Mouse (Mus musculus) ES-E14 (cell line): Measurements from ENCODE around the gene Timm50. TPM values are rescaled to one million over a fixed set of nuclear protein-coding genes. Genes with fewer than 3 reads are reported as not detected.

Source experiments
- DNase-seq: peaks from one replicate; pipeline ENCODE4 v3.0.0-alpha.2; 2013; ENCODE audit warnings: low read depth, low spot score
- H3K27ac ChIP-seq: 2 replicates; pipeline ENCODE4 v1.5.1; 2012; ENCODE audit warnings: low read depth, mild to moderate bottlenecking, low read length, moderate library complexity, mixed read lengths; ENCODE audit not compliant: poor library complexity, insufficient read depth, severe bottlenecking
- H3K36me3 ChIP-seq: 2 replicates; pipeline ENCODE4 v1.6.1; 2012; ENCODE audit warnings: mild to moderate bottlenecking, low read length, moderate library complexity, mixed read lengths; ENCODE audit not compliant: control insufficient read depth, poor library complexity, insufficient read depth, severe bottlenecking
- H3K4me1 ChIP-seq, 2 experiments: fragments of 150-350 bp in 1 of 2; sonication (generic) in 1 of 2; 2 replicates each; pipeline ENCODE4 v1.6.1; 2012; ENCODE audit warnings: low read length in 2 of 2, mild to moderate bottlenecking in 1 of 2, mixed read lengths in 1 of 2; ENCODE audit not compliant: control insufficient read depth in 2 of 2, insufficient read depth in 2 of 2, poor library complexity in 1 of 2
- H3K4me3 ChIP-seq, 2 experiments: fragments of 150-350 bp in 1 of 2; sonication (generic) in 1 of 2; 2 replicates each; pipeline ENCODE4 v1.5.1; 2012; ENCODE audit warnings: low read length in 2 of 2, low read depth in 1 of 2, mild to moderate bottlenecking in 1 of 2, mixed read lengths in 1 of 2; ENCODE audit not compliant: insufficient read depth in 1 of 2, poor library complexity in 1 of 2, severe bottlenecking in 1 of 2
- H3K9ac ChIP-seq: 2 replicates; pipeline ENCODE4 v1.6.1; 2012; ENCODE audit warnings: low read depth, mild to moderate bottlenecking, low read length, mixed read lengths; ENCODE audit not compliant: poor library complexity, insufficient read depth, severe bottlenecking
- H3K9me3 ChIP-seq: fragments of 150-350 bp; sonication (generic); 2 replicates; pipeline ENCODE4 v1.6.1; 2012; ENCODE audit warnings: low read depth, mild to moderate bottlenecking, low read length; ENCODE audit not compliant: control insufficient read depth, insufficient read depth
- CHD2 ChIP-seq: IDR thresholded peaks from 2 replicates; pipeline ENCODE4 v1.6.1; 2014; ENCODE audit warnings: mild to moderate bottlenecking, low read depth, low read length, inconsistent platforms
- HCFC1 ChIP-seq: IDR thresholded peaks from 2 replicates; pipeline ENCODE4 v1.6.1; 2012; ENCODE audit warnings: low read length, inconsistent platforms, borderline replicate concordance; ENCODE audit not compliant: insufficient read depth
- MAFK ChIP-seq: IDR thresholded peaks from 2 replicates; pipeline ENCODE4 v1.6.1; 2014; ENCODE audit warnings: mild to moderate bottlenecking, low read depth, low read length, inconsistent platforms; ENCODE audit not compliant: insufficient read depth
- ZC3H11A ChIP-seq: IDR thresholded peaks from 2 replicates; pipeline ENCODE4 v1.6.1; 2012; ENCODE audit warnings: low read depth, mild to moderate bottlenecking, inconsistent platforms, low read length, borderline replicate concordance
- ZNF384 ChIP-seq: IDR thresholded peaks from 2 replicates; pipeline ENCODE4 v1.6.1; 2012; ENCODE audit warnings: low read depth, low read length, inconsistent platforms
- in situ Hi-C, 2 experiments: fragments of 600-800 bp; cut with MboI; formaldehyde crosslinking; loops; one replicate each; pipeline ENCODE4 v1.15.1; 2025; ENCODE audit warnings: low sequenced_read_pairs in 2 of 2, inconsistent platforms in 1 of 2; ENCODE audit not compliant: unreplicated experiment in 2 of 2
- total RNA-seq: library from RNA; depleted of rRNA; stranded (reverse); fragments of 300-350 nt; gene quantifications from 2 replicates; pipeline ENCODE4 v1.2.3, GENCODE M21; 2012

Gene Timm50
- total RNA-seq, 1 experiment, result 124 TPM

DNA sequence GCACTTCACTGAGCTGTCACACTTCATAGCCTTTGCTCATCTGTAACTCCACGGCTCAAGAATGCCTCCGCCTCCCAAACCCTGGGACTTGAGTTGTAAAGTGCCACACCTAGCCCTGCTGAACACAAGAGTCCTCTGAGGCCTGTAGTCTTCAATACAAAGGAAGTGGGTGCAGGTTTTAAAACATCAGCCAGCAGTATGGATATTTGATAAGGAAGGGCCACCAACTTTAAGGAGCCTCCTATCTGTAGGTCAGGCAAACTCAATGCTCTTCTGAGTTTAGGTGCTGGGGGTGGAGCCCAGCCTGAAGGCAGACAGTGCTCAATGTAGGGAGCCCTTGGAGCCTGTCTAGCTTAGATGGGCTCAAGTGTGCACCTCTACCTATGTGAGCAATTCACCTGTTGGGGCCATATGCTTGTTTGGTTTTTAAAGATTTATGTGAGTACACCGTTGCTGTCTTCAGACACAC lies 42.3 kb upstream of the Timm50 start:
- TF ChIP-seq ZC3H11A (no peak), CHD2 (0 out of 2 replicates have a peak, but pooled peaks have one; percentile 15)
- peaks cover 5 to 7% of the 10 kb centered on the region in 2 experiments; a peak in 2 of 4 replicates for H3K4me1 ChIP-seq
- H3K9me3 ChIP-seq, result no peaks in the 10 kb centered on the region
- in situ Hi-C loops, result no loop called here
- peaks cover 34% of the 10 kb centered on the region for H3K36me3 ChIP-seq
- H3K27ac ChIP-seq, result no peak overlapping the region
- DNase-seq, result no peak
- H3K9ac ChIP-seq, result no peak overlapping the region
- no peak overlapping the region for H3K4me3 ChIP-seq

- in situ Hi-C loops, result no loop called here
- Histone ChIP-seq H3K9me3 (no peaks in the 10 kb centered on the region), H3K9ac (peak overlapping the region; percentile 7; the same call in 1 of the 2 replicates), H3K4me3 (no peak overlapping the region), H3K36me3 (peaks cover 34% of the 10 kb centered on the region), H3K4me1 (peaks cover 5 to 7% of the 10 kb centered on the region in 2 experiments; a peak in 2 of 4 replicates), H3K27ac (no peak overlapping the region; the same call in 1 of the 2 replicates)
- TF ChIP-seq ZNF384 (no peak), MAFK (no peak)
- DNase-seq, result no peak
Observed at GRCm38 (mm10) chr7:28353267-28353666, 41.4 kb upstream of the Timm50 start.

DNA sequence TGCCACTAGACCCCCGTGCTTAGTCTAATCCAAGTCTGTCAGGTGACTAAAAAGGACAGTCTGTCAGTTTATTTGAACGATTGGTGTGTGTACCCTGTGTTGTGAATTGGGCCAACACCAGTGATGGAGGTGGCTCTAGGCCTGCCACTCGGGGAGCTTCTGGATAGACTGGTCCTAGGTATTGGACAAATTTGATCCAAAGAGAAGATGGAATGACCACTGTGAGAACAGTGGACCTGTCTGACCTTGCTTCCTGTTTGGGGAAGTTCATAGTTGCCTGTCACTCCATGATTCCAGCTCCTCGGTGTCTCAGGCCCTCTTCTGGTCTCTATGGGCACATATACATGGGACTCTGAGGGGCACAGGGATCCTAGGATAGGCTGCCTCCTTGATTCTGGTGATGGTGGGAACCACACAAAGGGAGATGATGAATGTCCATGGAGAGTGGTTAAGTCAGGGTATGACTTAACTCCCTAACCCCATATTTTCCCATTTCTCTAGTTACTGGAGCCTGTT lies 39.9 kb upstream of the Timm50 start:
- peaks cover 5% of the 10 kb centered on the region in 2 experiments; a peak in 2 of 4 replicates for H3K4me1 ChIP-seq
- no peak for DNase-seq
- peak overlapping the region; percentile 91 to 100 for H3K4me3 ChIP-seq
- peak overlapping the region; percentile 100 for H3K9ac ChIP-seq
- TF ChIP-seq MAFK (no peak), HCFC1 (0 out of 2 replicates have a peak, but pooled peaks have one; percentile 25)
- no peak overlapping the region for H3K27ac ChIP-seq
- peaks cover 34% of the 10 kb centered on the region for H3K36me3 ChIP-seq
- no peaks in the 10 kb centered on the region for H3K9me3 ChIP-seq
- in situ Hi-C loops, result no loop called here

DNA sequence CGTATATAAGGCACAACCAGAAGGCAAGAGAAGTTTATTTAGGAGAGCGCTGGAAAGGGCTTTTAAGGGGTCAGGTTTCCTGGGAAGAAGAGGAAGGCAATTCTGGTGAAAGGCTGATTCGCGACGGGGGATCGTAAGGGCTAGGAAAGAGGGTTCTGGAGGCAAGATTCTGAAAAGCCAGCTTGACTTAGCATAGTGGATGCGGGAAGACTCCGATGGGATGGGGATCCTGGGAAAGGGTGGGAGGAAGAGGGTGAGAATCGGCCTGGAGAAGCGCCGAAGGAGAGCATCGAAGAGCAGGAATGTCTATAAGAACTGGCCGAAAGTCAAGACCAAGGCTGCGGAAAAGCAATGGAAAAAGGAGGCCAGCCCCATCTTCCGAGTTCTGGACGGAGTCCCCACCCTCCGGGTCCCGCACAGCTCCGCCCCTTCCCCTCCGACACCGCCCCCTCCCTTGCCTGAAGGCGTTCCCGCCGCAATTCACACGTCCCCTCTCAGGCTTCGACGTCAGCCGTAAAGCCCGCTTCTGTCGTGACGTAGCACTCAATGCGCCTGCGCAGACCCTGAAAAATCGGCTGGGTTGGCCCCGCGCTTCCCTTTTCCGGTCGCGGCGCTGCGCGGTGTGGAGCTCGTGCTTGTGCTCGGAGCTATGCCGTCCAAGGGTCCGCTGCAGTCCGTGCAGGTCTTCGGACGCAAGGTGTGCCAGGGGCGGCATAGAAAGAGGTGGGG lies 38.4 kb upstream of the Timm50 start, which contains the start of gene Rps16:
Gene Rps16, plus strand, starts transcription at position 498 of the 729 bp plus-strand sequence.
- peak; percentile 93 for DNase-seq
- H3K36me3 ChIP-seq, result peaks cover 34% of the 10 kb centered on the region
- H3K9ac ChIP-seq, result peak within 1 kb of the TSS; percentile 100
- TF ChIP-seq ZC3H11A, result no peak
- TF ChIP-seq CHD2, result no peak
- TF ChIP-seq ZNF384, result no peak
- TF ChIP-seq HCFC1, result no peak; the same call in 1 of the 2 replicates
- no peak for TF ChIP-seq MAFK
- in situ Hi-C loops, result no loop called here
- peak within 1 kb of the TSS; percentile 89 for H3K27ac ChIP-seq
- peak within 1 kb of the TSS; percentile 91 to 100 for H3K4me3 ChIP-seq
- peaks cover 5% of the 10 kb centered on the region in 2 experiments; a peak in 2 of 4 replicates for H3K4me1 ChIP-seq
- no peaks in the 10 kb centered on the region for H3K9me3 ChIP-seq

DNA sequence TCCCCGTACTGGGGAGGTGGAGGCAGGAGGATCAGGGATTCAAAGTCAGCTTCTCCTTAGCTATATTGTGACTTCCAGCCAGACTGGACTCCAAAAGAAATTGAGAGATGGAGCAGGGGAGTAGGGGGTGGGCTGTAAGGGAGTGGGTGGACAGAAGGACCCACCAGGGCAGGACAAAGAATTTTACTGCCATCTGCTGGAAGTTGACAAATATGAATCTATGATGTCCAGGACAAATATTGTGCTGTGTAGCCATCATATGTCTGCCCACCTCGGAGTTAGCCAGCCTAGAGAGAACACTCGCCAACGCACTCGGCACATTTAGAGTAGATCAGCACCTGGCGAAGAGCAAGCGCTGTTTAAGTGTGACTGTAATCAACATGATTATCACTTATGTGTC lies 36.7 kb upstream of the Timm50 start:
- peaks cover 3 to 5% of the 10 kb centered on the region in 2 experiments; a peak in 2 of 4 replicates for H3K4me1 ChIP-seq
- H3K4me3 ChIP-seq, result no peak overlapping the region
- H3K27ac ChIP-seq, result no peak overlapping the region
- H3K9ac ChIP-seq, result no peak overlapping the region
- no peak for DNase-seq
- peaks cover 23% of the 10 kb centered on the region for H3K36me3 ChIP-seq
- in situ Hi-C loops, result no loop called here
- TF ChIP-seq CHD2 (no peak), ZC3H11A (no peak), ZNF384 (no peak), MAFK (no peak), HCFC1 (no peak)
- no peaks in the 10 kb centered on the region for H3K9me3 ChIP-seq
